Comparison of ENCODE assay signal across 7 mouse cellular contexts in genomic region chr4:46138287-46139222, GRCm38 (mm10). TPM values are rescaled to one million over a fixed set of nuclear protein-coding genes. Genes with fewer than 3 reads are reported as not detected.
A peak's percentile ranks its signal among the peaks of the same experiment; 100 is the strongest.
DNase-seq lines count a peak whose midpoint lies in the region; ATAC-seq lines count a peak whose summit lies in the region.

Gene Ncbp1, plus strand, starts transcription at chr4:46138613.
Gene Tstd2, minus strand, starts transcription at chr4:46138694.

- WGBS in embryonic facial prominence, embryonic 12.5 days = under 1% methylated on average over 90 of the region's 90 CpGs
- under 1% methylated on average over 87 of the region's 90 CpGs for WGBS in limb, embryonic 11.5 days
- under 1% methylated on average over 85 of the region's 90 CpGs for WGBS in midbrain, embryonic 14.5 days

- no peaks in the 10 kb centered on the region for H3K9me3 ChIP-seq in embryonic facial prominence, embryonic 12.5 days
- H3K9me3 ChIP-seq in limb, embryonic 11.5 days (ENCODE audit: control insufficient read depth, low read length) = no peaks in the 10 kb centered on the region
- H3K9me3 ChIP-seq in midbrain, embryonic 14.5 days (ENCODE audit: control insufficient read depth, low read length) = no peaks in the 10 kb centered on the region

- H3K27ac ChIP-seq in embryonic facial prominence, embryonic 12.5 days = peak within 1 kb of the TSS; percentile 96
- peak within 1 kb of the TSS; percentile 98 for H3K27ac ChIP-seq in limb, embryonic 11.5 days (replicated peaks; ENCODE audit: low read depth, low read length)
- peak within 1 kb of the TSS; percentile 96 for H3K27ac ChIP-seq in midbrain, embryonic 14.5 days (replicated peaks; ENCODE audit: low read depth, low read length)

- peaks cover 22% of the 10 kb centered on the region for H3K4me1 ChIP-seq in embryonic facial prominence, embryonic 12.5 days
- peaks cover 10% of the 10 kb centered on the region for H3K4me1 ChIP-seq in limb, embryonic 11.5 days (ENCODE audit: control insufficient read depth, insufficient read depth, low read length)
- H3K4me1 ChIP-seq in midbrain, embryonic 14.5 days (ENCODE audit: control insufficient read depth, insufficient read depth, low read length) = peaks cover 16% of the 10 kb centered on the region

- H3K9ac ChIP-seq in embryonic facial prominence, embryonic 12.5 days = peak within 1 kb of the TSS; percentile 84
- H3K9ac ChIP-seq in limb, embryonic 11.5 days (ENCODE audit: low read length) = peak within 1 kb of the TSS; percentile 94
- H3K9ac ChIP-seq in midbrain, embryonic 14.5 days (replicated peaks; ENCODE audit: low read length) = peak within 1 kb of the TSS; percentile 88

- peak; percentile 80 for ATAC-seq in embryonic facial prominence, embryonic 12.5 days (ENCODE audit: insufficient number of reproducible peaks, insufficient read depth, low FRiP score, low TSS enrichment)
- ATAC-seq in limb, embryonic 11.5 days (ENCODE audit: insufficient number of reproducible peaks, low FRiP score, low TSS enrichment, low read depth) = peak; percentile 89
- ATAC-seq in midbrain, embryonic 14.5 days (ENCODE audit: low FRiP score, low TSS enrichment) = peak; percentile 90

- peak within 1 kb of the TSS; percentile 90 for H3K4me2 ChIP-seq in embryonic facial prominence, embryonic 12.5 days (replicated peaks)
- peak within 1 kb of the TSS; percentile 49 for H3K4me2 ChIP-seq in limb, embryonic 11.5 days (ENCODE audit: low read depth, severe bottlenecking)
- H3K4me2 ChIP-seq in midbrain, embryonic 14.5 days (ENCODE audit: low read length) = peak within 1 kb of the TSS; percentile 76

- H3K4me3 ChIP-seq in embryonic facial prominence, embryonic 12.5 days = peak within 1 kb of the TSS; percentile 80
- H3K4me3 ChIP-seq in limb, embryonic 11.5 days (ENCODE audit: low read depth, low read length) = peak within 1 kb of the TSS; percentile 95
- H3K4me3 ChIP-seq in midbrain, embryonic 14.5 days (replicated peaks; ENCODE audit: low read depth, low read length) = peak within 1 kb of the TSS; percentile 84

- peaks cover 13% of the 10 kb centered on the region for H3K36me3 ChIP-seq in embryonic facial prominence, embryonic 12.5 days
- peaks cover 2% of the 10 kb centered on the region for H3K36me3 ChIP-seq in limb, embryonic 11.5 days (ENCODE audit: control insufficient read depth, insufficient read depth, low read length)
- H3K36me3 ChIP-seq in midbrain, embryonic 14.5 days (ENCODE audit: control insufficient read depth, insufficient read depth, low read length) = peaks cover 17% of the 10 kb centered on the region

- no peaks in the 10 kb centered on the region for H3K27me3 ChIP-seq in embryonic facial prominence, embryonic 12.5 days
- H3K27me3 ChIP-seq in limb, embryonic 11.5 days (ENCODE audit: control insufficient read depth, insufficient read depth, low read length) = no peaks in the 10 kb centered on the region
- H3K27me3 ChIP-seq in midbrain, embryonic 14.5 days (ENCODE audit: control insufficient read depth, insufficient read depth, low read length) = no peaks in the 10 kb centered on the region

- DNase-seq in adrenal gland, postnatal 25 days = peak; percentile 93
- DNase-seq in heart, adult 11 months = peak; percentile 99
- peak; percentile 96 for DNase-seq in kidney, adult 18-20 months
- DNase-seq in limb, embryonic 11.5 days (ENCODE audit: low spot score) = peak; percentile 92
- peak; percentile 97 for DNase-seq in midbrain, embryonic 14.5 days
- peak; percentile 84 to 92 for DNase-seq in spleen, adult 18-20 months

RNA-seq across cellular contexts. Expression of gene Ncbp1, which starts in this region (rescaled TPM):
- total RNA-seq in adrenal gland, postnatal 25 days (2021) = 49.4 and 51.9 TPM in 2 replicates
- 97.9 and 99.2 TPM in 2 replicates for polyA plus RNA-seq in embryonic facial prominence, embryonic 12.5 days (2016; fragmentation: Nextera tagmentation; extraction: Ambion mirVana)
- polyA plus RNA-seq in limb, embryonic 11.5 days (2014; fragmentation: Nextera tagmentation; extraction: Ambion mirVana) = 129 and 135 TPM in 2 replicates
- polyA plus RNA-seq in midbrain, embryonic 14.5 days (2014; fragmentation: Nextera tagmentation; extraction: Ambion mirVana) = 72.7 and 100 TPM in 2 replicates

RNA-seq across cellular contexts. Expression of gene Tstd2, which starts in this region (rescaled TPM):
- total RNA-seq in adrenal gland, postnatal 25 days (2021) = 32.7 and 34.7 TPM in 2 replicates
- polyA plus RNA-seq in embryonic facial prominence, embryonic 12.5 days (2016; fragmentation: Nextera tagmentation; extraction: Ambion mirVana) = 59.8 and 62.9 TPM in 2 replicates
- polyA plus RNA-seq in limb, embryonic 11.5 days (2014; fragmentation: Nextera tagmentation; extraction: Ambion mirVana) = 45.1 and 55.1 TPM in 2 replicates
- 23.5 and 24.6 TPM in 2 replicates for polyA plus RNA-seq in midbrain, embryonic 14.5 days (2014; fragmentation: Nextera tagmentation; extraction: Ambion mirVana)

Comparison
In these comparisons a context has a peak if more than half of its experiments do, and no peak if none do; other contexts are left out.
1. Peak in every context shown above with its lines: DNase-seq, ATAC-seq, H3K4me3 ChIP-seq and H3K27ac ChIP-seq.